Mouse (Mus musculus) lung, postnatal 4 days (tissue): ENCODE measurements around the gene Tbc1d22a.

Experiments used
- DNase-seq, 2 experiments: peaks; one replicate each; pipeline ENCODE4 v3.0.0; 2021

Gene Tbc1d22a

DNA sequence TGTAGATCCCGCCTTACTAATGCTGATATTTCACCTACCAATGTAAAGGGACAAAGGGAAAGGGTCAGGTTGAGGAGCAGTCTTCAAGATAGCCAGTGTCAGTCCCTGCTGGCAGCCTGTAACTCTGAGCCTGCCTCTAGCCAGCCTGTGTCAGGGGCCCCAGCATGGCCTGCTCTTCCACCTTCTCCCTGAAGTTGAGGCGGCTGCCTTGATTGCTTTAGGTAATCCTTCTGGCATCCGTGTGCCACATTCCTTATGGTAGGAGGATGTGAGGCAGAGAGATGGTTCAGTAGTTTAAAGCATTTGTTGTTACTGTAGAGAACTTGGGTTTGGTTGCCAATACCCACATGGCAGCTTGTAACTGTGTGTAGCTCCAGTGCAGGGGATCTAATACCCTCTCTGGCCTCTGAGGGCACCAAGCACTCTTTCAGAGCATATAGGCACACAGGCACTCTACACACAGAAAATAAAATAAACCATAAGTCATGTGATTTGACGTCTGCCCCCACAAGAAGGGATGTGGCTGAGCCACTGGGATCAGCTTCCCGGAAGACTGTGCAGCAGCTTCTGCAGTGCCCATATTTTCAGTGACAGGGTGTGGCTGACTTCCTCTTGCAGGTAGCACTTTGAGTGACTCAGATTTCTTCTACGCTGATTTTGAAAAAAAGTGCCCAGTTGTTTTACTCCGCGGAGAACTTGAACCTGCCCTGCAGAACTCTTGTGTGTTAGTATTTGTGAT lies 128.5 kb downstream of the Tbc1d22a start:
- peak; percentile 20 to 32 for DNase-seq

DNA sequence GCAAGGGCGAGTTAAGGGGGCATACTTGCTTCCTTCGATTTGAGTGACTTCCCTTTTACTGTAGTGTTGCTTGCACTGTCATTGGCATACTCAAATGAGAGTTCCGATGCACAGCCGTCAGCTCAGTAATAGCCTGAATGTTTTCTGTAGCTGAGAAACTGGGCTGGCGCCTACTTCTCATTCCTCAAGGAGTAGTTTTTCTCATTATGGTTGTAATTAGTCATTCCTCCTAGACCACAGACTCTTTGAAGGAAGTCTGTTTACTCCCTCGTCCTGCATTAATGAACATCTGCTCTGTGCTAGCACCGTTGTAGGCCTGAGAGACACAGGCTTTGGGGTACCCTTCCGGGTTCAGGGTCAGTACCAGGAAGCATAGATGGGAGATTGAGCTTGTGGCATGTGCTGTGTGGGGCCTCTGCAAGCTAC lies 130.7 kb downstream of the Tbc1d22a start:
- no peak for DNase-seq

DNA sequence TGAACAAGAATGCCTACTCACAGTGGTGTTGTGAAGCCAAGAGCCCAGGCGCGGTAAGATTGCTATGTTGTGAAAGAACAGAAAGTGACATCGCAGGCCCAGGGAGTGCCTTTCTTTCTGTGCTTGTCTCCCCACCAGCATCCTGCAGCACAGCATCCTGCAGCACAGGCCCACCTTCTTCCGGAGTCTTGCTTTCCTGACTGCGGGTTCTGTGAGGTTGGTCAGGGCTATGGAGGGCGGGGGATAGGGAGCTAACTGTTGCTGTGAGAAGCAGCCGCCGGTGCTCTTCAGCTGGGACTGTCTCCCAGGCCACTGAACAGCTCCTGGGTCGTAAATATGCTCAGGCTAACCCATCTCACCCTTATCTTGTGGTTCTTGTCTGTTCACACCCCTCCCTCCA lies 131.6 kb downstream of the Tbc1d22a start:
- peak; percentile 15 to 27 for DNase-seq

DNA sequence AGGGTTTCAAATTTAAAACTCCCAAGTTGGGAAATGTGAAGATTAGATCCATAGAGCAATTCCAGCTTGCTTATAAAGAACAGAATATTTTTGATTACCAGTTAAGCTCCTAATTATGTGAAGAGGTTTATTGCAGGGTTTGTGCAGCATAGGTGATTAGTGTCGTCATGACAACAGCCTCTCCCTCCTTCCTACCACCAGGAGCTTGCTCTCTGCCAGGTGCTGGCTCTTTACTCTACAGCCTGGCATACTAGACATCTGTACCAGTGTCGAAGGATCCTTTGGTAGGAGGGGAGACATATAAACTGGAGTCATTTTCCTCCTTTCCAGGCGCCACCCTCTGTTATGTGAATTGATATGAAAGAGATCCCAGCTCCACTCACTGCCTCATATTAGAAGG lies 132.3 kb downstream of the Tbc1d22a start:
- no peak for DNase-seq

DNA sequence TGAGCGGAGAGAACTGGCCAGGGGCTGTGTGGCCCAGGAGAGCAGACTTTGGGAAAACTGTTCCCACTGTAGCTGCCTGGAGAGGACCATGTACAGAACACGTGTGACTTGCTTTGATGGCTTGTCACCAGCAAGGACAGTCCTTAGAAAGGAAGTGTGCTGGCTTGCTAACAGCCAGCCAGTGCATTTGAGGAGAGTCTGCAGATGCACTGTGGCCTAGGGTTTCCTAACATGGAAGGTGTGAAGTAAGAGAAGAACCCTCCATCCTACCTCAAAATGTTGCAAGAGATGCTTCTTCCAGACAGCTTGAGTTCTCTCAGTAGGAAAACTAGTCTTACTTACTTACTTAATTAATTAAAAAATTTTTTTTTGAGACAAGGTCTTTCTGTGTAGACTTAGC lies 140.7 kb downstream of the Tbc1d22a start:
- DNase-seq = no peak

DNA sequence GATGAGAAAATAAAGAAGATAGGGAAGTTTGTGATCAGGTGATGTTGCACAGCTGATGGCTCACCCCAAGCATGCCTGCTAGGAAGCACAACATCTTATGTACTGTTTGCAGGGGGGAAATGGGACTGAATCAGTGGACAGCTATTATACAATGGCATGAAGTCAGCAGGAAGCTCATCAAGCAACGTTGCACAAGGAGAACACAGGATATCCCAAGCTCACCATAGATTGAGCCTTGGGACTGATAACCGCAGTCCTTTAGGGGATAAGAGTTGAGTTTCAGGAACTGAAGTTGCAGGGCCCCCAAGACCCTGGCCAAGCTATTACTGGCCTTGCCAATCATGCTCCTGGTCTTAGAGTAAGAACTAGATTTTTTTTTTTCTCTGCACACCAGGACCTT lies 141.6 kb downstream of the Tbc1d22a start:
- no peak for DNase-seq

DNA sequence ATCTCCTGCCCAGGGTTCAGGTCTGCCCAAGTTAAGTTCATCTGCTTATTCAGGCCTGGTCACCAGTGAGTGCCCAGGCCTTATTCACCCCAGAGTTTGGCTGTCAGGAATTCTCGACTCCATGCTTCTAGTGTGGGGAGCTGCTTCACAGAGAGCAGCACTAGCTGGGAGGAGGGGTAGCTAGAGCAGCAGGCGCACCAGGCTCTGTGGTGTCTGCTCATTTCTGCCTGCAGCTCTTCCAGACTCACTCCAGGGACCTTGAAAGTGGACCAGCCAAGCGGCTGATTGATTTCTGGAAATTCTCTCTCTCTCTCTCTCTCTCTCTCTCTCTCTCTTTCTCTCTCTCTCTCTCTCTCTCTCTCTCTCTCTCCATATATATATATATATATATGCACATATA lies 146.1 kb downstream of the Tbc1d22a start:
- no peak for DNase-seq

DNA sequence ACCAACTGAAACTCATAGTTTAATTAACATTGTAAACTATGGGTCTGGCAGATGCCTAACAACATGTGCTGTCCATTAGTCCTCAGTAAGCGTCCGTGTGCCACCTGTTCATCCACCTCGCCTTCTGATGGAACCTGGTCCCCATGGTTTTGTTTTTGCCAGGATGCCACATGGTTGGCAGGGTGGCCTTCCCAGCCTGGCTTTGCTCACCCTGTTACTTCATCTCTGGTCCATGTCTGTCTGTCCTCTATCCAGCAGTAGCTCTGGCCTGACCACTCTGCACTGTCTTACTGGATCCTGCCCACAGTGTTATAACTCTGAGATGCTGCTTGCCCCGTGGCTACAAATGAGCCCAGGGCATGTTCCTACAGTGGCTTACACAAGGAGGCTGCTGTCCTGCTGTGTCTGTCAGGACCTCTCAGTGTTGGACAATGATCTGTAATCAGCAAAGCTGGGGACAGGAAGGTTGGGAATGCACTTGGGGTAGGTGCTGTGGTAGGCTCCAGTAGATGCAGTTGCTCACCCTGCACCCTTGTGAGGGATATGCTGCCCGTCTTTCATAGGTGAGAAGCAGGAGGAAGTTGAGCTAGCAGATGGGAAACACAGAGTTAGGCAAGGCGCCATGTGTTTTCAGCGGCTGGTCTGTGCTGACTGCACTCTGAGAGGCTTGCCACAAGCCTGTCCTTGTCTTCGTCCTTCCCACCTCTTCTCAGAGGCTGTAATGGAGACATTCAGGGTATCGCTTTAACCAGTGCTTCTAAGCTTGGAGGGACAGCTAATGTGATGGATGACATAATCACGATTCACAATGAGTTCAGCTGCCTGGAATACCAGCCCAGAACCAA lies 148.3 kb downstream of the Tbc1d22a start:
- DNase-seq = no peak

DNA sequence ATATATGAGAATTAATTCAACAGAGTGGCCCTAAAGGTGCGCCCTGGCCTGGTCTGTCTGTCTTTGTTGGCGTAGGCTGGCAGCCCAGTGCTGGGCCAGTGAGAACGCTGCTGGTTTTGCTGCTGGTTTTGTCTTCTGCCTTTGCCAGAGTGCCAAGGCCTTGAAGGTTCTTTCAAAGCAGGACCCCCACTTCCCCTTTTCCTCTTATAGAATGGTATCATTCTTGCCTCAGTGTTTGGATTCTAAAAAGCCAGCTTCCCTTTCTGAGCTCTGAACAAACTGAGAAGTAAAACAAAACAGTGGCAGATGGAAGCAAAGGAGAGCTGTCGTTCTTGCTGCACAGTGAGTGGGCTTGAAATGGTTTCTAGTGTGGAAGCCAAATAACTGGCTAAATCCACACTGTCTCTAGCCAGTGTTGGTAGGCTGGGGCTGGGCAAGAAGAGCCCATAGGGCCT lies 149.6 kb downstream of the Tbc1d22a start:
- no peak for DNase-seq

DNA sequence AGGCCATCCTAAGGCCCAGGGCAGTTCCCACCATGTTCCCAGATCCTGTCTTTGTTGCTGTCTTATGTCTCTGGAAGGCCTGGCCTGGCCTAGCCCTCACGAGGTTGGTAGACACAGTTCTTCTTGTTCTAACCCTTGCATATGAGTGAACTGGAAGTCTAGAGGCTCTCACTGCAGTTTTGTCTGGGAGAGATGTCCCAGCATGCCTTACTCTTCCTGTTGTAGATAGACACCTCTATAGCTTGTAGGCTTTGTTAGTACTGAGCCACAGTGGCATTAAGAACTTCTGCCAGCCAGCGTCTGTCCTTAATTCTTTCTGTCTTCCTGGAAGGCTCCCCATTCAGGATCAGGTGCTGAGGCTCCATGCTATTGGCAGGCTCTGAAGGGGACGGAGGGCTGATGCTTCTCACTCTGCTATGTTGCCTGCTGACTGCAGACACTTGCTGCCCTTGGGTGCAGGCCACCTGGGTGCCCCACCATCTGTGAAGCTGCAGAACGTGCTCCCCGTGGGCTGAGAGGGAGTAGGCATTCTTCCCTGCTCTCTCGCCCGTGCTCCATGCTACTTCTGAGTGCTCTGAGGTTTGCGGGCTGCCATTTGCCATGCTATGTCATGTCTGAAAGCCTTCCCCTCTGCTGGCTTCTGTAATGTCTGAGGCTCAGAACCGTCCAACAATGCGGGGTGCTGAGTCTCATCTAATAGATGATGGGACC lies 150.8 kb downstream of the Tbc1d22a start:
- no peak for DNase-seq

DNA sequence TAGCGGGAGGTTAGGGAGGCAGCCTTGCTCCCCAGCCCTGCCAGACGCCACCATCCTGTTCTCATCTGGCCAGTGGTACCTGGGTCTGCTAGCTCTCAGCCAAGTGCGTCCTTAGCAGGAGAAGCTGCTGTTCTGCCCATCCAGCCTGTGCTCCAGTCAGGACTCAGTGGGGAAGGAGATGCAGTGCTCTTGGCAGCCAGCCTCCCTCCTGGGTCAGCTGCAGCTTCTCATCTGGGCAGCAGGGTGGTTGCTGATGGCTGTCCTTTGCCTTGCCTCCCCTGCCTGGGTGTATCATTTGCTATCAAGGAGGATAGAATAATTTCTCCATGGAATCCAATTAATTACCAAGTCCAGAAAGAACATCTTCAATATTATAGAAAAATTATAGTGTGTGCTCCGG lies 152.5 kb downstream of the Tbc1d22a start:
- DNase-seq = peak in 1 of 2 experiments; percentile 38

DNA sequence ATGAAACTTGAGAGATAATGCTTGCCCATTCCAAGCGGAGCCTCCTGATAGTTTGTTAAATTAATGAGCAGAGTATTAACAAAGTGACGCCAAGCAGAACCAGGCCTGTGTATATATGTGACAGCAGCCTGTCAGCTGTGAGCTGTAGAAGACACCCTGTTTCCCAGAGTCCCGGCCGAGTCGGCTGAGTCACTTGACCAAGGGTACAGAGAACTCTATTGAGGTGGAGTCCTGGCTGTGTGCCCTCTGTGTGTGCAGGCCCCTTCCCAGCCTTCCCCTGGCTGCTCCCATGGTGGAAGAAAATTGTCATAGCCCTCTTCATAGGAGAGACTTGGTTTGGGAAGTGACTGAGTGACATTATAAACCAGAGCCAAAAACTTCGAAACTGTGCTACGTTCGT lies 153.0 kb downstream of the Tbc1d22a start:
- peak; percentile 31 to 56 for DNase-seq

DNA sequence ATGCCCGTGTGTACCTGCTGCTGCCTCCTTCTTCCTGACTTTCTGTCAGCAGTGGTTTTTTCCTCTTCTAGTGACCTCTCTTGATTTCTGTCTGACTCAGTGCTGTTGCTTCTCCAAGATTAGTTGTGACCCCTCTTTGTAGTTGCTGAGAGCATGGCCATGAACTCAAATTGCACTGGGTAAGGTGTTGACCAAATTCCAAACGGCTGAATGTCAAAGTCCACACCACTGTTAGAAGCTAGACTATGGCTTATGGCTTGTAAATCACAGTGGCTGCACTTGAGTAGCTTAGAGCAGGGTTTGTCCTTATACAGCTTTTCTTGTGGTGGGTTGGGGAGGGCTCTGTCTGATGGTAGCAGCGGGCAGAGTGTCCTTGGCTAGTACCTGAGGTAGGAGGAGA lies 156.6 kb downstream of the Tbc1d22a start:
- no peak for DNase-seq

DNA sequence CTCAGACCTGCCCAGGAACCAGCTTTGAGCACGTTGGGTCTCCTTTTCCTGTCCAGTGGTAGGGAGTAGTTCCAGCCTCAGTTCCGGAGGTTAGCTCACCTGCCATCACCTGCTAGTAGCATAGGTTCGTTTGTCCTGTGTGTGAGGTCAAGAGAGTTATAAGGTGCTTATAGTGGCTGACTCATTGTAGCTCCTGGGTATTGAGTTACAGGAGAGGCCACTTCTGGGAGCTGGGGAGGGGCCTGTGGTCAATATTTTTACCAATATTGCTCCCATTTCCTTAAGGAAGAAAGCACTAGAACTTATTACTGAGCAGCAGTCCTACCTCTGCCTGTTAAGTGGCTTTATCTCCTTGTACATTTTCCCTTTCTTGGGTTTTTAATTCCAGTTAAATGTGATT lies 161.0 kb downstream of the Tbc1d22a start:
- DNase-seq = no peak

DNA sequence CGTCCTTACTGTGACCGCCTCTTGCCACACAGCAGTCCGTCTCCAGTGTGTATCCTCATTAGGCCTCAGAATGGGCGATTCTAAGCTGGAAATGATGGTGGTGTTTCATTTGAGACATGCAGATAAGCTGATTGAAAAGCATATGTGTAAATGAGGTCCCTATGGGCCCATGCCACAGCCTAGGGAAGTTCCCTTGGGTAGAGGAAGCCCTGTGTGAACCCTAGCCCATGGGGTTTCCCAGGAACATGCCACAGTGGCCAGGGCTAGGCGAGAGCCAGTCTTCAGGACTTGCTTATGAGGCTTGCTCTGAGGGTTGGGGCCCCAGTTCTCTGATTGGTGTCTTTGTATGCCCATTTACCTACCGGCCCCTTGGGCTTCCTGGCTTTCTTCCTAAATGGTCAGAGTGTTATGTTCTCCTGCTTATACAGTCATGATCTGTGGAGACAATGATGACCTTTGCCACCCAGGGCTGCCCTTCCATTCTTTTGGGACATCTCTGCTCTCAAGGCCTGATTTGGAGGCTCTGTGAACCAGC lies 161.7 kb downstream of the Tbc1d22a start:
- no peak for DNase-seq

DNA sequence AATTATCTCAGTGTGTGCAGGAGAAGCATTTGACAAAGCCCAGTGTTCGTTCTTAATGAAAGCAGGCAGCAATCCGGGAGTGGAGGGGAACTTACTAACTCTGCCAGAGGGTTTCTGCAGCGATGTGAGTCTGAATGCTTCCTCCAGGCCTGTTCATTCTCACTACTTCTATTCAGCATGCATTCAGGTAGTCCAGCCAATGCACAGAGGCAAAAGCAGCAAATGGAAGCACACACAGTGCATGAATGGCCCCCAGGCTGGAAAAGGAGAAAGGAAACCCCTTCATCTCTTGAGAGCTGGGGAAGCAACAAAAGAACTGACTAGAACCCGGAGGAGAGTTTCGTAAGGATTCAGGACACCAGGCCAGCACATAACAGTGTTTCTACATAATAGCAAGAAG lies 169.0 kb downstream of the Tbc1d22a start:
- DNase-seq = no peak

DNA sequence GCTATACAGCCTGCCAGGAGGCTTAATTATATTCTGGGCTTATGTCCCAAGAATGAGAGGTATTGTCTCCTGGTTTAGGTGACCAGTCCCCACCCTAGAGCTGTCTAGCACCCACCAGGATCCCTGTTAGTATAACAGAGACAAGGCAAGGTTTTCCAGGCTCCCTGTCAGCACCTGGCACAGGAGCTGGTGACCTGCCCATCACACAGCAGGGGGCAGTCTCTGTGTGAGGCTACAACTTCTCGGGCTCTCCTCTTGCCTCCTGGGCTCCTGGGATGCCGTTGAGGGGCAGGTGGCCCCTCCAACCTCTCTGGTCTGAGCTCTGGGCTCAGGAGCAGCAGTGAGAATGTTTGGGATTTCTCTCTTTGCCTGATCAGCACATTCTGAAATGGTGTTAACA lies 171.2 kb downstream of the Tbc1d22a start:
- no peak for DNase-seq

DNA sequence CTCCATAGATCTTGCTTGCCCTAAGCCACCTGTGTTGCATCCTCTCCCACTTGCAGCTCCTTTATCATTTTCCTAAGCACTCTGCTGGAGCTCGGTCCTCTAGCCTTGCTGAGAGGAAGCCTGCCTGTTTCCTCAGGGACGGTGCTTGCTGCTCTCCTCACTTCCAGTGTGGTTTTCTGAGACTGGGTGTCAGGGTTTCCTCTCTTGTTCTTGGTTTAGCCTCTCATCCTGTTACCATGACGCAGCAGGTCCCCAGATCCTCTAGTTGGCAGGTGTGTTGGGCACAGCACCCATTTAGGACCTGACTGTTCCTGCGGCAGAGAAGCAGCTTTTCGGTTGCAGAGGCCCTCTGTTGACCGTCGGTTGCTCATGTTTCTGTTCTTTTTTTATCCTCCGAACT lies 172.1 kb downstream of the Tbc1d22a start:
- DNase-seq = no peak

DNA sequence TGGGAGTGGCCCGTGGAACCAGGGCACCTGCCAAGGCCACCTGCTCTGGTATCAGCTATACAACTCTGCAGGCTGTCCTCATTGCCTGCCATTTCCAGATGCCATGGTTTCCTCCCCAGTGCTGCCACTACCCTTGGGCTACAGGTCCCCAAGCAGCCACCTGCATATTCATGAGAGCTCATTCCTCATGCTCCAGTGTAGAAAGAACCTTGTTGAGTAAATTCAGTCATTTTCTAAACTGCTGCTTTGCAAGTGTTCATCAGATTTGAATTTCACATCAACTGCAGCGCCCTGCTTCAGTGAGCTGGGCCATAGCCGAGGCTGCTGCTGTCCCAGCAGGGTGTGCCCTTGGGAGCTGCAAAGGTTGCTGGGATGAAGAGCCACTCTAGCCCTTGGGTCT lies 174.3 kb downstream of the Tbc1d22a start:
- no peak for DNase-seq

DNA sequence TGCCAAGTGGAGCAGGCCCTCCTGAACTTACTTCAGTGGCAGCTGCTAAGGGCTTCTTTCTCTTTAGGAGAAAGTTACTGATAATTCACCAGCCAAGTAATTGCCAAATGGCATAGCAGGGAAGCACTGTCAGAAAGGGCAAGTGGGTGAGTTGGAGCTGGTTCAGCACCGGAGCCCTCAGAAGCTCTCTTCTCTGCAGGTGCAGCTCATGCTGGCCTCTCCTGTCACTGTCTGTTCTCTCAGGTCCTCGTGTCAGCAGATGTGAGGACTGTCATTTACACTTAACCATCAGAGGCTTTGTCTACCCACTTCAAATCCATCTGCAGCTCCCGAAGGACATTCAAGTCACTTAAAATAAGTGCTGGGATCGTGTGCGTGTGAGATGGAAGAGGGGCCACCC lies 190.6 kb downstream of the Tbc1d22a start:
- no peak for DNase-seq

DNA sequence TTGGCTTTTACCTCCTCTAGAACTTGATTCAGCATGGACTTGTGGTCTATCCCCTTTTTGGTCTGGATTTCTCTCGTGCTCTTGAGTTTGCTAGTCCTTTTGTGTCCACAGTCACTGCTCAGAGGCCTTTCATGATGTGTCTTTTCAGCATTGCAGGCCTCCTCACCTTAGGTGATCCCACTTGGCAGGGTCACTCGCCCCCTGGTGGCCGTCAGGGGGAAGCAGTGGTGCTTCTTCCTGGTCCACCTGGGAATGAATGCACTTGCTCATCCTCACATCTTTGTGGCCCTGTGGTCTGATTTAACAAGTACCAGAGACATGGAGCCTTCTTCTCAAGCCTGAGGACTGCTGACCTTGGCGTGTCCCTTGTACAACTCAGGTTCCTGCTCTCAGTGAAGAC lies 191.3 kb downstream of the Tbc1d22a start:
- peak; percentile 41 to 62 for DNase-seq

DNA sequence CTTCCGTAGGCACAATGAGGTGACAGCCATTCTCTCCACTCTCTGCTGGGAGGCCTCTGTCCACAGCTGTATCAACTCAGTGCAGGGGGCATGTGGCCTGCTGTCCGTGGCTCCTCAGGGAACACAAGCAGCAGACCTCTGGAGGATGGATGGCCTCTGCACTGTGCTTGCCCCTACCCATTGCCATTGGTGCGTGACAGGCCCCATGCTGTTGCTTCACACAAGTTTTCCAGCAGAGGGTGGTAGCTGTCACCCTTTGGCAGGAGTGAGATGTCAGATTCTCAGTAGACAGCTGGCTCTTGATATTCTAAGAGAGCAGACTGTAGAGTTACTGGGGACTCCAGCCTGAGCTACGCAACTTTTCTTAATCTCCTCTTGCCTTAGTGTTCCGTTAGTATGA lies 195.1 kb downstream of the Tbc1d22a start:
- peak; percentile 18 to 35 for DNase-seq

DNA sequence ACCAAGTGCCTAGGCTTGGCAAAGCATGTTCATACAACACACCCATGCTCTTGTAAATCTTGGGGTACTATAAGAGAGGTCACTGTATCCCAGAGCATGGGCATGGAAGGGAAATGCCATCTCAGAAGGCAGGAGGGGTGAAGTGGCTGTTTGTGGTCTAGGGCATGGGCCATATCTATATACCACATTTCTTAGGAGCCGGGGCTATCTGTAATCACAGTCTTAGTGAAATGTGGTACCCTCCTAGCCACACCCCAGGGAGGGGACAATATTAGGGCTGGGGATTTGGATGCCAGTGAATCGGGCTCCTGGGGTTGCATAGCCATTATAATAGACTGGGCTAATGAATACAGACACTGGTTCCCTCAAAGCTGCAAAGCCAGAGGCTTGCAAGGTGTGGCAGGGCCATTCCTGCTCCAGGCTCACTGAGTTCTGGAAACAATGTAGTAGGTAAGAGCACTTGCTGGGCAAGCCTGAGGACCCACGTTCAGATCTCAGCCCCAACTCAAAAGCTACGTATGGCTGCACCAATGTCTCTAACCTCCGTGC lies 197.3 kb downstream of the Tbc1d22a start:
- peak in 1 of 2 experiments; percentile 5 for DNase-seq
